ENCODE assay signal across 16 mouse cellular contexts in the genomic region with DNA sequence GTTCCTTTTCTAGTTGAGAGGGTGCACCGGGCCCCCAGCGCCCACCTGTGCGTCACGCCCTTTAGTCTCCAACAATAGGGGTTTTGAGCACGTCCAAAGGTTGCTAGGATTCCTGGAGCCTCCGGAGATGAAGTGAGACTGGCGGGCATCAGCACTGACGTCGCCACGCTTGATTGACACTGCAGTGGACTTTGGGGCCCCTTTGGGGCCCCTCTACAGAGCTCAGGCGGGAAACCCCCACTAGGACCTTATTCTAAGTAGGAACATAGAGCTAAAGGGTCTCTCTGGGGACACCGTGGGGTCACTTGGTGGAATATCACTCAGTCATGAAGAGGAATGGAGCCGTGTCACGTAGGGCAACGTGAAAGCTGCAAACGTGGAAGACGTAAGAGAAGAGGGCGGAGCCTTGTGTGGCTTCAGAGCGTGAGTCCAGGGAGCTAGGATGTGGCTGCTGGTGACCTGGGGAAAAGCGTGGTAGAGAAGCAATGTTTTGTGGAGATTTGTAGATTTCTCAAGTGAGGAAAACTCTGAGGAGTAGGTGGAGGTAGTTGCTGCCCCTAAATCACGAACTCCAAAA.
DNase-seq lines count a peak whose midpoint lies in the region; ATAC-seq and TF ChIP-seq lines count a peak whose summit lies in the region.
"Had no signal": no experiment of that assay in that cellular context is flagged by ENCODE, and none has a peak within 500 bp of the region (broad histone marks: within the 10 kb centered on the region; RNA-seq: fewer than 3 reads in every experiment).

No protein-coding gene starts in this region.

- DNase-seq in kidney, adult 18-20 months = no peak
- no peak for DNase-seq in testis, postnatal 10 days (ENCODE audit: low spot score)
- no peak for DNase-seq in yolk sac, embryonic 10.5 days (ENCODE audit: low spot score)
- no peak for DNase-seq in heart, postnatal 36 days
- DNase-seq: adrenal gland, postnatal 25 days; cerebellum, postnatal 10 days; heart, adult 11 months; heart, postnatal 10 days; thymus, postnatal 36 days had no signal

- peak overlapping the region; percentile 77; the same call in 1 of the 2 replicates for H3K27ac ChIP-seq in kidney, embryonic 14.5 days (ENCODE audit: low read depth, low read length)
- no peak overlapping the region for H3K27ac ChIP-seq in testis, adult 2 months (ENCODE audit: control insufficient read depth, insufficient read depth, low read depth, low read length)
- peak overlapping the region; percentile 82 for H3K27ac ChIP-seq in embryonic facial prominence, embryonic 12.5 days
- H3K27ac ChIP-seq: lung, embryonic 15.5 days; stomach, embryonic 15.5 days had no signal

- peaks cover 12% of the 10 kb centered on the region for H3K4me1 ChIP-seq in kidney, embryonic 14.5 days (ENCODE audit: control insufficient read depth, insufficient read depth, low read length)
- 0 out of 2 replicates have a peak, but pooled peaks cover 2% of the 10 kb centered on the region for H3K4me1 ChIP-seq in testis, adult 2 months (ENCODE audit: control insufficient read depth, insufficient read depth, low read length)
- peaks cover 30% of the 10 kb centered on the region for H3K4me1 ChIP-seq in embryonic facial prominence, embryonic 12.5 days

- TF ChIP-seq POLR2A in testis, adult 2 months (IDR thresholded peaks at IDR 0.05; ENCODE audit: control insufficient read depth, low read depth, low read length) = no peak

- peak overlapping the region; percentile 40; the same call in 1 of the 2 replicates for H3K9ac ChIP-seq in kidney, embryonic 14.5 days (ENCODE audit: low read depth, low read length)
- H3K9ac ChIP-seq in embryonic facial prominence, embryonic 12.5 days = no peak overlapping the region
- H3K9ac ChIP-seq: lung, embryonic 15.5 days; stomach, embryonic 15.5 days had no signal

- peak overlapping the region; percentile 12 for H3K4me2 ChIP-seq in kidney, embryonic 14.5 days (replicated peaks; ENCODE audit: low read depth, low read length)
- 0 out of 2 replicates have a peak overlapping the region, but pooled peaks have one; percentile 17 for H3K4me2 ChIP-seq in embryonic facial prominence, embryonic 12.5 days (replicated peaks)
- H3K4me2 ChIP-seq: lung, embryonic 15.5 days; stomach, embryonic 15.5 days had no signal

- no peak for TF ChIP-seq CTCF in testis, adult 2 months (IDR thresholded peaks at IDR 0.05; ENCODE audit: control insufficient read depth, insufficient read depth, insufficient replicate concordance, low read depth, low read length)

- H3K4me3 ChIP-seq in kidney, embryonic 14.5 days (ENCODE audit: low read length) = peak overlapping the region; percentile 9; the same call in 1 of the 2 replicates
- peak overlapping the region; percentile 78 for H3K4me3 ChIP-seq in testis, adult 2 months (ENCODE audit: control insufficient read depth, low read depth, low read length)
- H3K4me3 ChIP-seq in embryonic facial prominence, embryonic 12.5 days = no peak overlapping the region
- H3K4me3 ChIP-seq: erythroblast, embryonic 14.5 days; lung, embryonic 15.5 days; megakaryocyte, embryonic 14.5 days; stomach, embryonic 15.5 days had no signal

- intact Hi-C loops in heart, postnatal 36 days (cut with DNase I) = no loop called here

- H3K36me3 ChIP-seq in kidney, embryonic 14.5 days (ENCODE audit: control insufficient read depth, insufficient read depth, low read length) = no peaks in the 10 kb centered on the region; the same call in 1 of the 2 replicates
- H3K36me3 ChIP-seq in testis, adult 2 months (ENCODE audit: control insufficient read depth, insufficient read depth, low read length) = no peaks in the 10 kb centered on the region
- H3K36me3 ChIP-seq in embryonic facial prominence, embryonic 12.5 days = no peaks in the 10 kb centered on the region
- H3K36me3 ChIP-seq: lung, embryonic 15.5 days; stomach, embryonic 15.5 days had no signal

- no peaks in the 10 kb centered on the region for H3K27me3 ChIP-seq in kidney, embryonic 14.5 days (ENCODE audit: control insufficient read depth, insufficient read depth, low read length)
- no peaks in the 10 kb centered on the region for H3K27me3 ChIP-seq in testis, adult 2 months (ENCODE audit: control insufficient read depth, insufficient read depth, low read length)
- no peaks in the 10 kb centered on the region for H3K27me3 ChIP-seq in embryonic facial prominence, embryonic 12.5 days
- H3K27me3 ChIP-seq: lung, embryonic 15.5 days had no signal

- H3K9me3 ChIP-seq in kidney, embryonic 14.5 days (ENCODE audit: control insufficient read depth, low read length) = no peaks in the 10 kb centered on the region
- no peaks in the 10 kb centered on the region for H3K9me3 ChIP-seq in embryonic facial prominence, embryonic 12.5 days
- H3K9me3 ChIP-seq: lung, embryonic 15.5 days; megakaryocyte, embryonic 14.5 days; stomach, embryonic 15.5 days had no signal

- WGBS in kidney, embryonic 14.5 days = 31% methylated on average over 21 of the region's 21 CpGs
- WGBS in embryonic facial prominence, embryonic 12.5 days = 22% methylated on average over 21 of the region's 21 CpGs

- ATAC-seq in kidney, embryonic 14.5 days (ENCODE audit: low FRiP score, low TSS enrichment) = peak; percentile 50; the same call in 1 of the 2 replicates
- ATAC-seq in embryonic facial prominence, embryonic 12.5 days (ENCODE audit: insufficient number of reproducible peaks, insufficient read depth, low FRiP score, low TSS enrichment) = no peak
